Mouse (Mus musculus): ENCODE measurements around the gene Synpr. TPM values are rescaled to one million over a fixed set of nuclear protein-coding genes. Genes with fewer than 3 reads are reported as not detected.
"Not testable (repeated sequence)": the region's sequence is repeated elsewhere in the genome, so short reads cannot be mapped to it uniquely, and the experiment has no call there.

The Synpr gene
- total RNA-seq (2021), result 100 to 1,000 TPM; 154 to 161 TPM
- long read RNA-seq, partial matches to known transcripts, result 21 of 27 reads
- long read RNA-seq, other reads (novel, unspliced or antisense), result 6 of 27 reads

DNA sequence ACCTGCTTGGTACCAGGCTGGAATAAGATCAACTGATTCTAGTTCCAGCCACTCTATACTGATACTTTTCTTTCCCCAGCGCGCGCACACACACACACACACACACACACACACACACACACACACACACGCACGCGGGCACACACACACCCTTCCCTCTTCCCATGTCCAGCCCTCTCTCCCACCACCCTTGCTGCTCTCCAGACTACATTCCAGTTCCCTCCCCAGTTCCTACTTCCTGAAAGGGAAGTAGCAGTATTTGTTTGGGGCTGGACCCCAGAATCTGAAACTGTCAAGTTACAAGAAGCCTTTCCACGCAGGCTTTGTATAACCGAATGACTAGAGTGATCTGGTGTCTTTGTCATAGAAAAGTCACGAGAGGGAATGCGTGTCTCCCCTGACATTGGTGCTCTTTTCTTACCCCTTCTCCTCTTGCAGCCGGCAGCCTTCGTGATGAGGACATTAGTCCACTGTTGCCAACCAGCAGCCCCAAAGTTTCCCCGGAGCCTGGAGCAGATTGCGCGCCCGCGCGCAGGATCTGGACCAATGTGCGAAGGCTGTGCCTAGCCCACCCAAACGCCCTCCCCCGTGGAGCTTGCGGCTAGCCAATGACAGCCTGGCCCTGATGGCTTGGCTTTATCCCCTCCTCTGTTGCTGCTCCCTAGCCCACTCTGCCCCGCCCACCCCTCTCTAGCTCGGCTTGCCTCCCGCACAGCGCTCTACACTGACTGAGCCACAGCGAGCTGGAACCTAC is at the start of gene Synpr:
Gene Synpr (plus strand): TSS at position 690 of the 754 bp plus-strand sequence.
- DNase-seq (ENCODE audit: low spot score in 2 of 2), result peak; percentile 86 to 88

DNA sequence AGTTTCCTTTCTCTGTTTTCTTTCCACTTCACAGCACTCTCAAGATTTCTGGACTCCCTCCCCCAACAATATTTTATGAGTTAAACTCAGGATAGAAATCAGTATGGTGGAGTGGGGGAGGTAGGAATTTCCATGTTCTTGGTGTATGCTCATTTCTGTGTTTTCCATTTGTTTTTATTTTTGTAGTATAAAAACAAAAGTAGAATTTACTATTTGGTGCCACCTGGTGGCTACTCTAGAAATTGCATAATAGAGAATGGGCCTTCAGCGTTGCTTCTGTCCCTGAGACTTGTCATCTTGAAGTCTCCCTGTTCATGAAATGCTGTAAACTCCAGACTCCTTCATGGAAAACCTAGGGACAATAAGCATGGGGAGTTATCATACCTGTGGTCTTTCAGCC is 47.7 kb upstream of the Synpr start:
- peak in 1 of 2 experiments; percentile 56 for DNase-seq (ENCODE audit: low spot score in 2 of 2)

DNA sequence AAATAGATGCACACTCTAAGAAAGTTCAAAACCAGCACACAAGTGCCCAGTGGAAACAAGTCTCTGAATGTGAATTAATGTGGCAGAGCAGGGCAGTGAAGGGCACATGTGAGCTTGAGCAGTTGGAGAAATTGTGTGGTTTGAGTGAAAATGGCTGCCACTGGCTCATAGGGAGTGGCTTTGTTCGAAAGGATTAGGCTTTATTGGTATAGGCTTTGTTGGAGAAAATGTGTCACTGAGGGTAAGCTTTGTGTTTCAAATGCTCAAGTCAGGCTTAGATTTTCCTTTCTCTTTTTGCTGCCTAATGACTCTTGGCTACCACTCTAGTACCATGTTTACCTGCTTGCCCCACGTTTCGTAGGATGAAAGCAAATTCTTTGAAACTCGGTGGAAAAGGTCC is 37.1 kb upstream of the Synpr start:
- DNase-seq (ENCODE audit: low spot score in 2 of 2), result no peak

- DNase-seq (ENCODE audit: low spot score in 2 of 2), result no peak
Measured at GRCm38 (mm10) chr14:13249361-13249760, 35.2 kb upstream of the Synpr start.

- DNase-seq (ENCODE audit: low spot score in 2 of 2), result no peak
Measured at GRCm38 (mm10) chr14:13252594-13252993, 32.0 kb upstream of the Synpr start.

- not testable (repeated sequence) for DNase-seq (ENCODE audit: low spot score in 2 of 2)
Measured at GRCm38 (mm10) chr14:13254741-13255140, 29.8 kb upstream of the Synpr start.

DNA sequence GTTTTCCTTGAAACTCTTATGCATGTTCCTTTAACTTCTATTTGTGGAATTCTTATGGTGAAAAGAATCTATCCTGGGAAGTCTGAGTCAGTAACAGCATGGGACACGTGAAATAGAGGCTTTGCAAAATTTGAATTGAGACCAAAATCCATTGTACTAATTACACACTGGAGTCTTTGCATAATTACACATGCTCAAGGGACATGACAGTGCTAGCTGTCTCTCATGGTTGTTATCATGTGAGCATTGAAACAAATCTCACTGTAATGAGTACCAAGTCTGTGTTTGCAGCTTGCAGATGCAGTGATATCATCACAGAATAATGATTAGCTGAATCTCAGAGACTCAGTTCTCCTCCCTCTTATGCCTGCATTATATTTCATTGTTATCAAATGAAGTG is 22.2 kb upstream of the Synpr start:
- no peak for DNase-seq (ENCODE audit: low spot score in 2 of 2)

GRCm38 (mm10) chr14:13266331-13266730 is 18.2 kb upstream of the Synpr start:
- DNase-seq (ENCODE audit: low spot score in 2 of 2), result peak in 1 of 2 experiments; percentile 51

GRCm38 (mm10) chr14:13267181-13267580 is 17.4 kb upstream of the Synpr start:
- peak; percentile 30 to 71 for DNase-seq (ENCODE audit: low spot score in 2 of 2)

- peak in 1 of 2 experiments; percentile 55 for DNase-seq (ENCODE audit: low spot score in 2 of 2)
Measured at GRCm38 (mm10) chr14:13283211-13283610, 1.4 kb upstream of the Synpr start.

DNA sequence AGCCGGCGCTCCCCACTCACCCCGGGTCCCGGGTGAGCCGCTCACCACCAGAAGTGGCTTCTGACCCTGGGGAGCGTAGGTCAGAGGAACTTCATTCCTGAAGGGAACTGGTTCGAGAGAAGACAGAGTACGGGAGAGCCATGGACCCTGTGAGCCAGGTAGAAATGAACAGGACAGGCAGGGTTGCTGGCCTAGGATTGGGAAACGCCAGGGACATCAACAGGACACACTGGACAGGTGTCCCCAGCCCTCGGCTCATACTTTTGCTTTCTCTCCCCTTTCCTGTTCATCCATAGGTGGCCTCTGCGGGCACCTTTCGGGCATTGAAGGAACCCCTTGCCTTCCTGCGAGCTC is 242 bp downstream of the Synpr start:
- no peak for DNase-seq (ENCODE audit: low spot score in 2 of 2)

DNA sequence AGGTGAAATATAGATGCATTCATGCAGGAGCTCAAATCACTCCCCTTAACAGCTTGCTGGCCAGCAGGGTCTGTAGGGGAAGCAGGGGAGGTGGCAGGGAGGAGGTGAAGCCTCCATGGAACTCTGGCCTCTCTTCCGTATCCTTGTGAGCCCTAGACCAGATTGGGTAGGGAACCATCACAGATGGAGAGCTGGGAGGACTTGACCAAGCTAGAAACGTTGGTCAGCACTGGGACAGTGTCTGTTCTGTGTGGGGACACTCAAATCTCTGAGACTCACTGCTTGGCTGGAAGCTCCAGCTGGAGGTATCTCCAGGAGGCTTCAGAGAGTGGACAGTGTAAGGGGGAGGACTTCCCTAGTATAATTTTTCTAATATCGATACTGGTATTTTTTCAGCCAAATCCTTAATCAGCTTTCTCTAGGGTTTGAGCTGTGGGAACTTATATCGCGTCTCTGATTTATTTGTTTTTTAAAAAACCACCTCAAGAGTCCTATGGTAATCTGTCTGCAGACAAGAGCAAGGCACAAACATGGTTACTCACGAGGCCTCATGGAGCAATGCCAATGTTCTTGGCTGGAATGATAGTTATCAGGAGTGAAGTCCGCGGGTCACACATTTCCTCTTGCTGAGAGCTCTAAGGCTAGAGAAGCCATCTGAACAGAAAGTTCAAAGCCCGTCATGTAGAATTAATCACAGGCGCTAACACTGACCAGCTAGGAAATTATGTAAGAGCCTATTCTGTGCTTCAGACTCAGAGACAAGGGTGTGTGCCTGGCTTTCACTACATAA is 956 bp downstream of the Synpr start:
- peak in 1 of 2 experiments; percentile 26 for DNase-seq (ENCODE audit: low spot score in 2 of 2)

DNA sequence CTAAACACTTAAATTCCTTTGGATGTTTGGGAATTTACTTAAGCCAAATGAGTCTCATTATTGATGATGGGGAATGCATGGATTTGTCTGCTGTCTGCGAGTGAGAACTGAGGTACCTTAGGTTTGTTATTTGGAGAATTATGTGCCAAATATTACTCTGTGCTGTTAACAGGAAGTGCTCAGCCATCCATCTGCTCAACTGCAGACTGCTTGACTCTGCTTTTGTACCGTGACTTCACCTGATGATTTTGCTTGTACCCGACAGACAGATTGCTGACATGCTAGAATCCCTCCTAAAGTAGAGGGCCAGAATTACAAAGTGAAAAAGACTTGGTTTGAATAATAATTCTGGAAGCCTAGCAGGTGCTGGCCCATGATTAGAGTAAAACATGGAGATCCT is 9.6 kb downstream of the Synpr start:
- DNase-seq (ENCODE audit: low spot score in 2 of 2), result no peak

GRCm38 (mm10) chr14:13314323-13314722 is 29.7 kb downstream of the Synpr start:
- no peak for DNase-seq (ENCODE audit: low spot score in 2 of 2)

DNA sequence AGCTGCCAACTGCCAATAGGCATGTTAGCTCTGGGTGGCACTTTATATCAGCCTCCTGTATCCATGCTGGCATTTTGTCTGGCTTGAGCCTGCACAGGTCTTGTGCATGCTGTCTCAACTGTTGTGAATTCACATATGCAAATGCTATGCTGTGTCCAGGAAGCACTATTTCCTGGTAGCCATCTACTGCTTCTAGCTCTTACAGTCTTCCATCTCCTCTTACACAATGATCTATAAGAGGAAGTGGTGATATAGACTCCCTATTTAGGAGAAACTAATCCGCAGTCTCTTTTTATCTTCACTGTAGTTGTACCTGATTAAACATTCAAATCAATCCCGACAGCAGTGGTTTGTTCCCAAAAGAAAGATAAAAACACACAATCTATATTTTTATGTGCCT is 43.9 kb downstream of the Synpr start:
- DNase-seq (ENCODE audit: low spot score in 2 of 2), result no peak

DNA sequence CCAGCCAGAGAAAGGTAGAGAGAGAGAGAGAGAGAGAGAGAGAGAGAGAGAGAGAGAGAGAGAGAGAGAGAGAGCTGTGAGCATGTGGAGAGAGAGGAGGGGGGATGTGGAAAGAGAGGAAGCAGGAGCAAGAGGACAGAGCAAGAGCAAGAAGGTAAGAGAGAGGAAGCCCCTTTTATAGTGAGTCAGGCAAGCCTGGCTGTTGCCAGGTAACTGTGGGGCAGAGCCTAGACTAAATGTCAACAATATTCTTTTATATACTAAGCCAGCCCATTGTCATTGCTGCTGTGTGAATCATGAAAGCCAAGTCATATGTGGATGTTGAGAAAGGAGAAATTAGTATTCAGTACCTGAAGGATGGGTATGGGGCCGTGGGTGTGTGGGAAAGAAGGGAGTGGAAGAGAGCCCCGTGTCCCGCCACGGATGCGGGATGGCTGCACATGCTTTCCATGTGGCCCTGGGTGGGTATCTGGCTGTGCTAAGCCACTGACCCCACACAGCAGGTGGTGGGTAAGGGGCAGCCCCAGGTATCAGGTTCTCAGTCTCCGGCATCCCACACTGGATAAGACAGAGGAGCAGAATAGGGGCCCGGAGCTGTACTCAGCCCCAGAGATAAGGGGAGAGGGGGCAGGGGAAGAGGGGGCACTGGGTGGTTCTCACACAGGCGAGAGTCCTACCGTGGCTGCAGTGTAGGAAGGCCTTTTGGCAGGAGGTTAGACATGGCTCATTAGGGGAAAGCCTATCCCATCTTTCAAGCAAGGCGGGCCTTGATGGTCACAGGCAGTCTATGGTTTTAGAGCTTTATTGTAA is 48.1 kb downstream of the Synpr start:
- no peak for DNase-seq (ENCODE audit: low spot score in 2 of 2)

DNA sequence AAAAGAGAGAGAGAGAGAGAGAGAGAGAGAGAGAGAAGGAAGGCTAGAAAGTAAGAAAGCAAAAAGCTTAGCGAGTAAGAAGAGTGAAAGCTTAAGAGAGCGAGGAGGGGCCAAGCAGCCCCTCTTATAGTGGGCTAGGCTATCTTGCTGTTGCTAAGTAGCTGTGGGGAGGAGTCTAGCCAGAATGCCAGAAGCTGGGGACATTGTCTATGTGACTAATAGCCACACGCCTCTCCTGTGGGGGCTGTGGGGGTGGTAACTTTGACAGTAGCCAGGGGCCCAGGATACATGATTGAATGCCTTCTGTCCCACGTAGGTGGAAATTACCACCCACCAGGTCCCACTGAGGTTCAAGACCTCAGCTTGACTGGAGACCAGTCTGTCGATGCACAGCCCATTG is 48.8 kb downstream of the Synpr start:
- DNase-seq (ENCODE audit: low spot score in 2 of 2), result no peak

DNA sequence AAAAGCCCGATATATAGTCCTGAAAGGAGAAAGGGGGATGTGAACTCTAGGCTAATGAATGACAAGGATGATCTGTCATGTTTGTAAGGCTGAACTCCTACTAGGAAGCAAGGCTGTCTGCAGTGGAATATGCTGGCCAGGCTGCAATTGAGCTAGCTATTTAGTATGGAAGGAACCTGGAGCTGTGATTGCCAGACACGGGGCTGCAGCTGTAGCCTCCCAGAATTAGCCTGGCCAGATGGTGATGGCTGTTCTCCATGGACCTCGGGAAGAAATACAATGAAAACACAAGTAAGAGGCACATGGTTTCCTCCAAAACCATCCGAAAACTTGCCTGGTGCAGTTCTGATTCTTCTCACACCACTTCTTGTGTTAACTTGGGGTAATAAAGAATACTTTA is 51.6 kb downstream of the Synpr start:
- DNase-seq (ENCODE audit: low spot score in 2 of 2), result peak in 1 of 2 experiments; percentile 55

- no peak for DNase-seq (ENCODE audit: low spot score in 2 of 2)
Measured at GRCm38 (mm10) chr14:13340688-13341087, 56.1 kb downstream of the Synpr start.

DNA sequence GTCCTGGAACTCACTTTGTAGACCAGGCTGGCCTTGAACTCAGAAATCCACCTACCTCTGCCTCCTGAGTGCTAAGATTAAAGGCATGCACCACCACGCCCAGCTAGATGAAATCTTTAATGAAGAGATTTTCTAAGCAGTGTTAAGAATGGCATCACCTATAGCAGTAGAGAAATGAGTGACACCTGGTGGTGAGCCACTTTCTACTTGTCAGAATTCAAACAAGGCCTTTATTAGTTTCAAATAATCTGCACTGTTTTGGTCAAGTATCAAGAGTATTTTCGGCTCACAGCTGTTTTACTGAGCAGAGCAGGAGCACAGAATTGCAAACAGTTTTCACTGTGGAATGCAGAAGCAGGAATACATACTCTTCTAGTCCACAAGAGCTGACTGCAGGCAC is 59.7 kb downstream of the Synpr start:
- DNase-seq (ENCODE audit: low spot score in 2 of 2), result no peak

GRCm38 (mm10) chr14:13349170-13349865 is 64.7 kb downstream of the Synpr start:
- DNase-seq (ENCODE audit: low spot score in 2 of 2), result peak in 1 of 2 experiments; percentile 37
